22 mouse cellular contexts compared by ENCODE assay signal in genomic region chr16:26561743-26562142, GRCm38 (mm10). TPM values are rescaled to one million over a fixed set of nuclear protein-coding genes. Genes with fewer than 3 reads are reported as not detected.
"Had no signal": no experiment of that assay in that cellular context is flagged by ENCODE, and none has a peak within 500 bp of the region (broad histone marks: within the 10 kb centered on the region; RNA-seq: fewer than 3 reads in every experiment).

No protein-coding gene starts in this region.

- H3K4me3 ChIP-seq: liver, embryonic 13.5 days; liver, embryonic 15.5 days; megakaryocyte, embryonic 14.5 days; midbrain, embryonic 12.5 days; stomach, embryonic 15.5 days had no signal

- H3K9ac ChIP-seq: liver, embryonic 13.5 days; liver, embryonic 15.5 days; liver, postnatal 0 days; midbrain, embryonic 12.5 days; stomach, embryonic 15.5 days had no signal

- DNase-seq: liver; liver, embryonic 13.5 days; liver, postnatal 0 days; lung, postnatal 10 days; midbrain, embryonic 14.5 days; right cerebral cortex, postnatal 14 days; thymus, adult 2 months; thymus, postnatal 25 days; thymus, postnatal 4 days had no signal

- H3K27me3 ChIP-seq: liver, embryonic 13.5 days; liver, embryonic 15.5 days; megakaryocyte, embryonic 14.5 days; midbrain, embryonic 12.5 days; stomach, embryonic 15.5 days had no signal

- H3K27ac ChIP-seq: liver, embryonic 13.5 days; liver, embryonic 15.5 days; macrophage; midbrain, embryonic 12.5 days; stomach, embryonic 15.5 days; stomach, postnatal 0 days had no signal

- ATAC-seq: liver, postnatal 0 days; midbrain, embryonic 16.5 days had no signal

- H3K36me3 ChIP-seq: liver, embryonic 13.5 days; liver, embryonic 15.5 days; midbrain, embryonic 12.5 days; stomach, embryonic 15.5 days had no signal

- H3K9me3 ChIP-seq: liver, embryonic 13.5 days; liver, embryonic 15.5 days; midbrain, embryonic 12.5 days; stomach, embryonic 15.5 days had no signal

- H3K4me2 ChIP-seq: liver, embryonic 13.5 days; liver, embryonic 15.5 days; midbrain, embryonic 12.5 days; stomach, embryonic 15.5 days had no signal

- H3K4me1 ChIP-seq: liver, embryonic 13.5 days; liver, embryonic 15.5 days; megakaryocyte, embryonic 14.5 days; midbrain, embryonic 12.5 days; stomach, embryonic 15.5 days had no signal

RNA-seq across cellular contexts. Expression of gene Tmem207, which starts 35.2 kb away (rescaled TPM):
- total RNA-seq: megakaryocyte progenitor cell, adult 5-6 weeks; monocyte, adult 5-6 weeks had no signal
- polyA plus RNA-seq: liver, embryonic 13.5 days; liver, embryonic 15.5 days; liver, postnatal 0 days; macrophage; neural tube, embryonic 11.5 days; spleen, adult 2 months; stomach, embryonic 15.5 days; stomach, postnatal 0 days; testis, adult 2 months; thymus, adult 2 months; urinary bladder, adult 2 months had no signal
